Mouse (Mus musculus) kidney, postnatal 4 days (tissue): Measurements from ENCODE around the gene Tcp11.
A peak's percentile ranks its signal among the peaks of the same experiment; 100 is the strongest.

Experiments used
- DNase-seq, 2 experiments: peaks; one replicate each; pipeline ENCODE4 v3.0.0; 2021; ENCODE audit warnings: mixed read lengths in 2 of 2

The Tcp11 gene

DNA sequence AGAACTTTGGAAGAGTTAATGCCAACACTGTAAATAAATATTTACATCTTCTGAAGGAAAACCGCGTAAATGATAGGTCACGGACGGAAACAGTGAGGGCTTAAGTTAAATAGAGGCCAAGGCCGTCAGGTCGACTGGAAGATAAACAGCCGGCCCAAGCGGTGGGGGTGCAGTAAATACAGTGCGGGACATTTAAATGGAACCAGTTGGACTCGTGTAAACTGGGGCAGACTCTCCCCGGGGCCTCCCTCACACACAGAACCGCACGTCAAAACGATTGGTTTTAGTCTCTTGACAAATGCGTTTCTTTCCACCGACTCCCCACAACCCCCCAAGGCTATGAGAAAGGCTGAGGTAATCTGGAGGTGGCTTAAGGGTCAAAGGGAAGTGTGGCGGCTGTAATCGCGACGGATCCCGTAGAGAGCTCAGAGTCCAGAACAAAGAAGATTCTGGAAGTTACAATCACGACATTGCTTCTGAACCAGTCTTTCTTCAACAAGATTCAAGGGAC lies 4.0 kb upstream of the Tcp11 start:
- DNase-seq: no peak

DNA sequence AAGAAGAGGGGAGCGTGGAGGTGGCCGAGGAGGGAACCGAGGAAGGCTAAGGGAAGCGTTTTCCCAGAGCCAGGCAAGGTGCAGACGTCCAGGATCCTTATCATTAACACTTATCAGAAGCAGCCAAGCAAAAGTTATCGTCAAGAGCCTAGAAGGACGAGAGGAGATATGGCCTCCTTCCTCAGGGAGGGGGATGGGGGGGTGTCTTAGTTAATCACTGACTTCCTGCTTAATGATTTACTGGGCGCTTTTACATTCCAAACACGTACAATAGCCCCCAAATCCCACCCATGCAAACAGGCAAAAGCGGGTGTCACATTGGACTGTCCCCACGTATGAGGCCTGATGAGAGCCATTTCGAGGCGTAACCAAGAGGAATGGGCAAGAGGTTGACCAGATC lies 2.4 kb upstream of the Tcp11 start:
- no peak for DNase-seq

DNA sequence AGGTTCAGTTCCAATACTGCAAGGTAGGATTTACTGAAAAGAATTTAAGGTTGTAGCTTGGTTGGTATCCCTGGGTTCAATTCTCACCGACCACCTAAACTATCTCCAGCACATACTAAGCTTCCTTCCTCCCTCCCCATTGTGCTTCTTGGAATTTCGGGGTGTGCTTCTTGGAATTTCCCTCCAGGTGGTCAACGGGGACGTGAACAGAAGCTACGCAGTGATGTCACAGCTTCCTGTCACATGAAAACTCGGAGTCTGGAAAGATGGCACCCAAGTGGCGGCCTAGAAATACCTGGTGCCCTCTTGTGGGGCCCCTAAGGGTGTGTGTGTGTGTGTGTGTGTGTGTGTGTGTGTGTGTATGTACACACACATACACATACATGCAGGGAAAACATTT lies 1.4 kb upstream of the Tcp11 start:
- DNase-seq: no peak

DNA sequence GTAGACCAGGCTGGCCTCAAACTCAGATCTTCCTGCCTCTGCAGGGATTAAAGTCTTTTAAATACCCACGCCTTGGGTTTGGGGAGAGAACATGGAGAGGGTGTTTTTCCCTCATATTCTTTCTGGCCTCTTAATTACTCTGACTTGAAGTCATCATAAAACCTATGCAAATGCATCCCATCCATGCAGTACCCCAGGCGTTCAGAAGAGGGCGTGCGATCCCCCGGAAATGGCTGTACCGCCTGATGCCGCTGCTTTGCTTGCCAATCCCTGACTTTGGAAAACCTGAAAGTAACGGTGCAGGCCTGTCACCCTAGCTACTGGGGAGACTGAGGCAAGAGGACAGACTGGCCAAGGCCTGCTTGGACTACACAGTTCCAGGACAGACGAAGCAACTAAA lies 946 bp upstream of the Tcp11 start:
- DNase-seq: peak; percentile 72 to 76

DNA sequence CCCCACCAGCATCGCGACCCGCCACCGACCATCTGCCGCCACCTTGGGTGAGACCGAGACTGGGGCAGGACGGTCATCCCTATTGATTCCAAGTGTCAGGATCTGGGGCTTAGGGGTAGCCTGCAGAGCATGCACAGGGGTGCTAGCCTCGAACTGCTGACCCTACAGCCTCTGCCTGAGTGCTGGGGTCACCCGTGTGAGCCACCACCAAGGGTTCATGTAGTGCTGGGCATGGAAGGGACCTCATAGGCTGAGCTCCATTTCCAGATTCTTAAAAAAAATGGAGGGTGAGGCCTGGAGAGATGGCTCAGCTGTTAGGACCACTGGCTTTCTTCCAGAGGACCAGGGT lies 352 bp upstream of the Tcp11 start:
- DNase-seq: no peak

DNA sequence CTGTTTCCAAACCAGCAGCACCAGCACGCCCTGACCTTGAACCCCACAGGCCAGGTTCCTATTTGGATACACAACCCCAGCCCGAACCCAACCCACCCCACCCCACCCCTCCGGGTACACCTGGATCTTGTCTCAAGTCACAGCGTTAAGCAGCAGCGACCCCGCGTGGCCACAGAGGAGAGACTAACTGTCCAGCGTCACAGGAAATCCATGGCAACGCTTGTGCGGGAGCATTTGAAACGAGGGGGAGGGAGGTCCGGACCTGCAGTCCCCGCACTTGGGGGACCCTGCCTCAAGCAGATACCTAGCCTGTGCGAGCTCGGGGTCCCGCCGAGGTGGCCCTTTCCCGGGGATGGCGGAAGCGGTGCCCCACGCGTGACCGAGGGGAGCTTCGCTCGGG lies 821 bp downstream of the Tcp11 start:
- DNase-seq: peak; percentile 94 to 95

DNA sequence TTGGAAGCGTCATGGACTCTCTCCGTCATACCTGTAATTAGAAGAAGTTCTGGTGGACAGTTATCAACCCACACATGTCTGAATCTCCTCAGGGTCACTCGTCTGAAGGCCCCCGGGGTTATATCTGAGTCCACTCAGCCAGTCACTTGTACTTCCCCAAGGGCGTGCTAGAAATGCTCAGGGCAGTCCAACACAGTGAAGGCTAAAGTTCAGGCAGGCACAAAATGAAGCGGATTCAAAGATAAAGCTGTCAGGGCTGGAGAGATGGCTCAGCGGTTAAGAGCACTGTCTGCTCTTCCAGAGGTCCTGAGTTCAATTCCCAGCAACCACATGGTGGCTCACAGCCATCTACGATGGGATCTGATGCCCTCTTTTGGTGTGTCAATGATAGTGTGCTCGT lies 2.4 kb downstream of the Tcp11 start:
- DNase-seq: no peak

DNA sequence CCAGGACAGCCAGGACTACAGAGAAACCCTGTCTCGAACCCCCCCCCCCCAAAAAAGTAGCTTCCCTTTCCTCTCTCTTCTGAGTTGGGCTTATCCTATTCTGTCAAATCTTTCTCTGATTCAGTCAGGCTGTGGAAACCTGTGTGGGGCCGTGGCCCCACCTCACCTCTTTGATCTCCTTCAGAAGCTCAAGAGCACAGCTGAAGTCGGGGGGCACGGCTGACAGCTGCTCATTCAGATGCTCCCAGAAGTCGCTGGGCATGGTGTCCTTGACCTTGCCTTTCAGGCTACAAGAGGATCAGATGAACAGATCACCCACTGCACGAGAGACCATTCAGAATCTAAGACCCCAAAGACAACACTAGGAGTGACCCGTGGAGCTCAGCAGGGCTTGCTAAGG lies 6.0 kb downstream of the Tcp11 start:
- DNase-seq: no peak

DNA sequence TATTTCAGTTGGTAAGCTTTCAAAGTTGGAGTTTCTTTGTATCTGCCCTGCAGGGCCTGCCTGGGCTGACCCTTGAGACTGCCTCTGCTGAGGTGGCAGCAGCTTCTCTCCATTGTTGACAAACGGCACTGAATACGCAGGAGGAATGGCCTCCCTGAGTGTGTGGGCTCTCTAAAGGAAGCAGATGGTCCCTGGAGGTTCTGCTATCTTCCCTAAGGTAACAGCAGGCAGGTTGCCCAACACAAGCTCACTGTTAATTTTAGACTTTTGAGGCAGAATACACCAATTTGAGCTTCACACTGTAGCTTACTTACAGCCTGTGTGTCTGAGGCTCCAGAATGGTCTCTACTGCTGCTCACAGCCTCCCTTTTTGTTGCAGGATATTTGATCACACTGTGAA lies 7.7 kb downstream of the Tcp11 start:
- DNase-seq: no peak

DNA sequence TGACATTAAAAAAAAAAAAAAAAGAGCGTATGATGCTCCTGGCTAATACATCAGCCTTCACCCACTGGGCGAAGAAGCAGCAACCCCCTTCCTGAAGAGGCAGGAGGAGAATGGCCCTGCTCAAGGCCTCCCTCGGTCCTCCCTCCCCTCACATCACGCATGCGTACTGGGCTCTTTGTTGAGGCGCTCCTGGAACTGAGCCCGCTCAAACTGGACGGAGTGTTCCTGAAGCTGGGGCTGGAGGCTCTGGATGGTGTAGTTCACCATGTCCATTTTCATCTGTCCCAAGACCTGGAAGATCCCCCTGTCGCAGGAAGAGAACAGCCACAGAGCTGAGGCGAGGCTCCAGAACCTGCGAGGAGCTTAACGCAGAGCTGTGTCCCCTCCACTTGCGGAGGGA lies 10.2 kb downstream of the Tcp11 start:
- DNase-seq: no peak

DNA sequence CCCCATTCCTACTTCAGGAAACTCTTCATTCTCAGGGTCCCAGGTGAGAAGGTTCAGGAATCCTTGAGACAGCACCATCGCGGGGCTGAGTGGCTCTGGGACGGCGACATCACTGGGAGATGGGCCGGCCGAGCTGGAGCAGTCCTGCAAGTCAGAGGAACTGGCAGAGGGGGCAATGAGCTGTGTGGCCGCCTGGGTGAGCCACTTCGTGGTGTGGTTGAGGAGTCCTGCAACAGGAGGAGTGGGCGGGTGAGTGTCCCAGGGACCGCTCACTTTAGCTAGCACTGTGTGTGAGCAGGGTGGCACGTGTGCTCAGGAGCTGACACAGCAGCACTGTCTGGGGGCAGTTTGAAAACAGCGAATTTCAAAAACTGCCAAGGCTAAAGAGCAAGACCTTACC lies 11.0 kb downstream of the Tcp11 start:
- peak; percentile 45 to 55 for DNase-seq

DNA sequence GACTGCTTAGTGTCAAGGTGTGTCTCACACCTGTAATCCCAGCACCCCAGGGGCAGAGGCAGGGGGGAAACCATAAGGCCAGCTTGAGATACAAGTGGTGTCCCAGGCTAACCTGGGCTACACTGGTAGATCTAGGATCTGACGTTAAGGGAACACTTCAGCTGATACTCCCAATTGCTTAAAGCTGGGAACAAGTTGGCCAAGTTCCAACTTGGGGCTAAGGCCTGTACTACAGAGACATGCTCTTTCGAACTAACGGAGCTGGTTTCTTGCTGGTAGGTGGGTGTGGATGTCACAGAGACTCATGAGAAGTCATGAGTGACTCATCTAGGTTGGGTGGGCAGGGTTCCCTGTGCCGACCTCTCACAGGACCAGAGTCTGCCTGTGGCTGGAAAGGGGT lies 13.1 kb downstream of the Tcp11 start:
- no peak for DNase-seq

DNA sequence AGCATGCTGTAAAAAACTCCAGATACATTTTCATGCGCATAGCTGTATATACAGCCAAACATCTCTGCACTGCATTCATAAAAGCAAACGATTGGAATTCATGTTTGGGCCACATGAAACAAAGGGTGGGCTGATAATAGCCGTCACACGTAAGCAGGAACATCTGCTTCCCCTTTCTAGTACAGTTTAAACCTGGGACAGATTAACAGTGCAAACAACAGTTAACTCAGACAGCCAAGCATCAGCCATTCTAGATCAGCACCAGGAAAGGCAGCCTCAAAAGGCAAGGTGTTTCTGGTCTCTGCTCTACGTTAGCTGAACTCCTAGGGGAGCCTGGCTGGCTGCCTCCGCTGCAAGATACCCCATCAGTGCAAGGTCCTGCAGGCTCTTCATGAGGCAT lies 17.3 kb downstream of the Tcp11 start:
- DNase-seq: no peak

DNA sequence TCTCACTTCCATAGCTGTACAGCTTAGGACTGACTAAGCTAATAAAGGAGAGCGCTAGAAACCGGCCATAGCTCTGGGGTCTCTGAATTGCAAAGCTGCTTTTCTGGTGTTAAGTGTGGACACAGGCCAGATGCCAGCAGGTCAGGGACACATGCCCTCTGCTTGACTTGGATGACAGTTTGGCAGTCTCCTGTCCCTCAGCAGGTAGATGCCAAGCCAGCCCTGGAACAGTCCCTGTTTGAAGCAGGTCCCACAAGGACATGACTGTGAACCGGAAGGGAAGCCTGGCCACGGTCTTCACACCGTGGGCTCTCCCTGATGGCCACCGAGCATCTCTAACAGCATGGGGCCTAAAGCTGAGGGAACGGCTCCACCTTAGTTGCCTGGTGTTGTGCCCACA lies 17.7 kb downstream of the Tcp11 start:
- no peak for DNase-seq

DNA sequence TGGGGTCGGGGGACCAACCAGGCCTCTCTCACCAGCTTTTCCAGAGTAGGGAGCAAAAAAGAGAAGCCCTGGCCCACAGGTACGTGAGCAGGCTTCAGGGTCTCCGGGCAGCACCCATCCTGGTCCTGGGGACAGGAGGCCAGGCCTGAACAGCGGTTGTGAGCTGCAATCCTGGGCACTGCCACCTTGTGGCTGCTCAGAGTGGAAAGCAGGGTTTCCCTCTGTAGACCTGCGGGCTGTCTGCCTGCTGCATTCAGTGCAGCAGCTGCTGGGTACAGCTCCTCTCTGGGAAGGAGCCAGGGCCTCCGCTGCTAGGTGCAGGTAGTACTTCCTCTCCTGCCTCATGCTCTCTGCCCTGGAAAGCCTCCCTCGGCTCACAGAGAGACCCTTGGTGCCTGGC lies 19.0 kb downstream of the Tcp11 start:
- DNase-seq: peak; percentile 59 to 71

DNA sequence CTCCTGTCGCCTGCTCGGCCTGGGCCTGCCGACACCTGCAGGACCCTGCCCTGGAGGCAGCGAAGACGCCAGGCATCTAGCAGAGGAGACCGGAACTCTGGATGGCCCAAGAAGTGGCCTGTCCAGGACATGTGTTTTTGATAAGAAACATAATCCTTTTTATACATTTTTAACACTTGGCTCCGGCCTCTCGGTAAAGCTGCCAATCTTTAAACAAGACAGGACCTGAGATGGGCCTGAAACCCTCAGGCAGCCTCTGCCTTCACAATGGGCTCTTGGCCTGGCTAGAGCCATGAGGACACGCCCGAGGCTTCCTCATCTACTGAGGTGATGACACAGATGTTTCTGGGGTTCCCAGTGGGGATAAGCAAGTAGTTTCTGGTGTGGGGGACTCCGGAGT lies 19.8 kb downstream of the Tcp11 start:
- no peak for DNase-seq

DNA sequence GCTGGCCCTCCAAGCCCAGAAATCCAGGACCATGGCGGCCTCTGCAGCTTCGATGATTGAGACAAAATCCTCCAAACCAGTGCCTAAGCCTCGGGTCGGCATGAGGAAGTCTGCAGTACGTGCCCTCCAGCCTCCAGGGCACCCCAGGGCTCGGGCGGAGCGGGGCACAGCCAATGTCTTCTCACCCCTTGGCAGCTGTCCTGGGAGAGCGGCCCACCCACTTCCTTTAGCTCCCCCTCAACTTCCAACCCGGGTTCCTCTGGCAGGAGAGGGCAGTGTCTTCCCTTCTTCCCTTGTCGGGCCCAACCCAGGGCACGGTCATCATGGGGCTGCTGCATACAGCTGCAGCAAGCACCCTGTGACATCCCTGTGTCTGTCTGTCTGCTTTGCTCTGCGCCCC lies 22.1 kb downstream of the Tcp11 start:
- DNase-seq: no peak

DNA sequence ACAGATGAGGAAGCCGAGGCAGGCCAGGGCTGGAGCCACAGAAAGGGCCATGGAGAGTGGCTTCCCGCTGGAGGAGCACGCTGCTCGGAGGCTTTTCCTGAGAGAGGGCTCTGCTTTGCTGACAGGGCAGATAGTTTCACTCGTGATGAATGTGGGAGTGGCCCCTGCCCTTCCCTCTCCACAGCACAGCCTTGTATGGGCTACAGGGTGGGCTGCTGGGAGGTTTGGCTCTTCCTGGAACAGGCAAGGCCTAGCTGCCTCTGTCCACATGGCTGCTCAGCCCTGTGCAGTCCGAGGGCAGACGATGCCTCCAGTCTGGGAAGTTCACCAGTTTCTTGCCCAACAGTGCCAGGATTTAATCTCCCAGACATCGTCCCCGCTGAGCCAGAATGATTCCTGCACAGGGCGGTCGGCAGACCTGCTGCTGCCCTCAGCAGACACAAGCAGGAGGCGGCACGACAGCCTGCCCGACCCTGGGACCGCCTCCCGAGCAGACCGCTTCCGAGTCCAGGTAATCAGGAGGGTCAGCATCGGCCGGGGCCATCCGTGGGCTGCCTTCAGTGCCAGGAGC lies 28.1 kb downstream of the Tcp11 start:
- peak in 1 of 2 experiments; percentile 56 for DNase-seq

DNA sequence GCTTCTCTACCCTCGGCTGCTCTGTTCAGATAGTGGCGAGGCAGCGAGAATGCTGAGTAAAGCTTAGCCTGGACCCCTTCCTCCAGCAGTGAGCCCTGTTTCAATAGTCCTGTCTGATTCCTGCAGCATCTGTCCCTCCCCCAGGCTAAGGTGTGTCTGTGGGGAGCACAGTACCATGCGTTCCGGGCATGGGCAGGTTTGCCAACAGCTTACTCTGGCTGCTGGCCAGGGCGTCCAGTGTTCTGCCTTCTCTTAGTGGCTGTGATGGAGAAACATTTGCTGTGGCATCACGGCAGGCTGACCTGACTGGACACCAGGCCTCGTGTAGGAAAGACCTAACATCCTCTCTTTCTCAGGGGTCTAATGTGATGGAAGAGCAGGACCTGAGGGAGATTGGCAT lies 30.2 kb downstream of the Tcp11 start:
- no peak for DNase-seq

DNA sequence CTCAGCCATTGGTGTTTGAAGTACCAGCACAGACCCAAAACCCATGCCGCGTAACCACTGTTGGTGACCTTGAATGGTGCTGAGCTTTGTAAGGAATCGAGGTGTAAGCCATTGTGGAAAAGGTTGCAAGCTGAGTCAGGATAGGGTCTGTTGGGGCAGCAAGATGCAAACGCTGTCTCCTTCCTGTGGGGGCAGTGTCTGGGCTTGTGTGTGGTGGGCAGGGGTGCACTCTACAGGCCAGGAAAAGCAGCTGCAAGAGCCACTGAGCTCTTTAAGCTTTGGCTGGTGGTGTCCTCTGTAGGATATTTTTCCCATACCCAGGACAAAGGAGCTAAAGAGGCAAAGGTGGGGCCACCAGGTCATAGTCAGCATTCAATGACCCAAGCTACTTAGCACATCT lies 32.0 kb downstream of the Tcp11 start:
- DNase-seq: peak; percentile 65 to 78

DNA sequence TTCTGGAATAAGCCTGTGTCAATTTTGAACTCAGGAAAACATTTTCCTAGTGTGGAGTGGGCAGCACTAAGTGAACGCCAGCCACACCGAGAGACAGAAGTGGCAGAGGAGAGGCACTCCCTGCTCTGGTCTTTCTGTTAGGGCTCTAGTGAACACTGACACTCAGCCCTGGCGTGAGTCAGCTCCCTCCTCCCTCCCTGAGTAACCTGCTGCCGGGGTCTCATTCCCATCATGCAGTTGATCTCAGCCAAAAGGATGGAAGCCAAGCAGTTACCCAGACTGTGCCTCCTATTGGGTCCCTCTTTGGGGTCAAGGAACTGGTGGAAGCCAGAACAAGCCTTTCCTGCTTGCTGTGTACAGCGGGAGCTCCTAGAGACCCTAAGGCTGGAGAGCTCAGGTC lies 32.9 kb downstream of the Tcp11 start:
- DNase-seq: no peak

DNA sequence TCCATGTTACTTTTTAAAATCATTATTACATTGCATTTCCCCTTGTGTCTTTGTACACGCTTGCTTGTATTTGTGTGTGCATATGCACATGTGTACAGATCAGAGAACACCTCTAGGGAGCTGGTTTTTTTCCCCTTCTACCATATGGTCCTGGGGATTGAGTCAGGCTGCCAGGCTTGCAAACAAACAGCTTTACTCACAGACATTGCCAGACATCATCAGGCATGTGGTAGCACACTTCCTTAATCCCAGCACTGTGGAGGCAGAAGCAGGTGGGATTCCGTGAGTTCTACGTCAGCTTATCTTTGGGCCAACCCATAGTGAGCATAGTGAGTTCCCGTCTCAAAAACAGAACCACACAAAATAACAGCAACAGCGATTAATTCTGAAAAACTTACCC lies 33.4 kb downstream of the Tcp11 start:
- DNase-seq: no peak

DNA sequence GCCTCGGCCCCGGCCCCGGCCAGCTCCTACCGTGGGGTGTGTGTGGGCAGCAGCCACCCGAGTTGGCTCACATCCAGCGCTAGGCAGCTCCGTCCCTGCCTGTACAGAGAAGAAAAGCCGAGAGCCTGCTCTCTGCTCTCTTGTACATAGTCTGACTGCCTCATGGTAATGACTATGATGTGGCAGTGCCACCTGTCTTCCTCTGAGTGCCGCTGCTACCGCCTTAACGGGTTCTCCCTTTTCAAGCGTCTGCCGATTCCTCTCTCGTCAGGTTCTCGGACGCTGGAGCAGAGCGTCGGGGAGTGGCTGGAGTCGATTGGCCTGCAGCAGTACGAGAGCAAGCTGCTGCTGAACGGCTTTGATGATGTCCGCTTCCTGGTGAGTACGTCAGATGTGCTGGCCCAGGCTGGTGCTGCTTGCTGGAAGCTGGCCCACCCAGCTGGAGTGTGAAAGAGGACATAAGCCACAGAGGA lies 38.1 kb downstream of the Tcp11 start:
- DNase-seq: peak; percentile 52 to 68

DNA sequence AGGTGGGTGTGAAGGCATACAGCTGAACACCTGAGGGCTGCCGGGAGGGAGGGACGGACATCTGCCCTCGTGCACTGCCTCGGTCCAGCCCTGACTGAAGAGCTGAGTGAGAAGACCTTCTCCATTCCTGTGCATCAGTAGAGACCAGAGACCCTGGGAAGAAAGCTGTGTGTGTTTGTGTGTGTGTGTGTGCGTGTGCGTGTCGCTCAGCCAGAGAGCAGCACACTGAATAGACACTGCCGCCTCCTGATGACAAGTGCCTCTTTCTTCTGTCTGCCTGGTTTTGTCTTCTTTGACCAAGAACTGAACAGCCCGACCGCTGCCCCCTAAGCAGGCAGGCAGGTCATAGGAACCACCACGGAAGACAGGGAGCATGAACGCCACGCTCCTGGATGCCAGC lies 39.1 kb downstream of the Tcp11 start:
- DNase-seq: no peak

DNA sequence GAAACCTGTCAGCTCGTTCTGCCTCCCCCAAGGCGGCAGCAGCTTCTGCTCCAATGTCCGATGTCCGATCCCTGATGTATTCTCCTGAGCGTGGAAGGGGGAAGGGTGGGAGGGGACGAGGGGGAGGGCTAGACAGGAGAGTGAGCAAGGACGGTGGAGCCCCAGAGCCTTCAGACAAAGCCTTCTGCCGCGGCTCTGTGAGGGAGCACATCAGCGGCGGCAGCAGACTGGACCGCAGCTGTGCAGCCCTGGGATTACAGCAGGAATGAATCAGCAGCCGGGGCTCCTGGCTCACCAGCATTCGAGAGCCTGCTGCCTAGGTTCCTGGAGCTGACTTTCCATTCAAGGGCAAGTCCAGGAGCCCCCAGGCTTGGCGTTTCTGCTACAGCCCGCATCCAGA lies 39.8 kb downstream of the Tcp11 start:
- DNase-seq: peak in 1 of 2 experiments; percentile 50
